Mouse (Mus musculus) left cerebral cortex, postnatal 25 days (tissue): ENCODE data around the gene Timm8a2. TPM values are rescaled to one million over a fixed set of nuclear protein-coding genes. Genes with fewer than 3 reads are reported as not detected.

Source experiments
- DNase-seq, 2 experiments: peaks; one replicate each; pipeline ENCODE4 v3.0.0; 2022; ENCODE audit warnings: low spot score in 2 of 2, mixed read lengths in 1 of 2
- intact Hi-C: fragments of 180-260 bp; cut with DNase I; formaldehyde crosslinking; loops from one replicate; pipeline ENCODE4 v1.15.1; 2025
- total RNA-seq, 2 experiments: library from RNA; stranded (reverse); gene quantifications; 2 replicates each; pipeline ENCODE4 v1.2.3; 2021

The Timm8a2 gene
- total RNA-seq, 2 experiments from 2014 or later: not detected

GRCm38 (mm10) chr14:122081308-122081707 is 46.8 kb downstream of the Timm8a2 start:
- DNase-seq: no peak
- intact Hi-C loops: no loop called here

- DNase-seq: no peak
- intact Hi-C loops: no loop called here
Observed at GRCm38 (mm10) chr14:122083499-122083898, 49.0 kb downstream of the Timm8a2 start.

DNA sequence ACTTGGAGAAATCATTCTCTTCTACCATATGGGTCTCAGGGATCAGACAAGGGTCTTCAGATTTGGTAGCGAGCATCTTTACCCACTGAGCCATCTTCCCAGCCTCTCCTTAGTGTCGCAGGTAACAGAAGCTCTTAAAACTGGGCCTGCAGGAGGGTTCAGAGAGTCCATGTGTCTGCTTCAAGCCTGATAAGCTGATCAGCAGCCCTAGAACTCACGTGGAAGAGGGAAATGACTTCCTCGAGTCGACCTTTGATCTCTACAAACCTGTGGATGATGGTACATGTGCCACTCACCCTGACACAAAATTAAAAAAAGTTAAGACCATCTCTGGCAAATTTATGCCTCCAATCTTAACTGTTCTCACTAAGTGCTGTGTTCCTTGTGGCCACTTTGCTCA is 53.5 kb downstream of the Timm8a2 start:
- DNase-seq: no peak
- intact Hi-C loops: no loop called here

Other genes with a start within 250 kb of the Timm8a2 start
- 10 to 100 TPM; 91.3 to 92.3 TPM for gene Dock9, start 236.8 kb upstream of the Timm8a2 start, total RNA-seq
- 10 to 100 TPM; 33.7 to 33.8 TPM for gene Ubac2, start 156.1 kb upstream of the Timm8a2 start, total RNA-seq
- gene Gpr18, start 118.9 kb upstream of the Timm8a2 start, total RNA-seq: not detected
- 1 to 10 TPM in 1 of 2 experiments, under 1 TPM in 1; 0.96 to 1.7 TPM for gene Gpr183, start 69.5 kb upstream of the Timm8a2 start, total RNA-seq
- 100 to 1,000 TPM; 107 to 112 TPM for gene Tm9sf2, start 72.4 kb downstream of the Timm8a2 start, total RNA-seq
- gene Clybl, start 147.0 kb downstream of the Timm8a2 start, total RNA-seq: 10 to 100 TPM; 21.5 to 23.8 TPM